Mouse (Mus musculus): ENCODE measurements around the gene Pgm3. TPM values are rescaled to one million over a fixed set of nuclear protein-coding genes. Genes with fewer than 3 reads are reported as not detected.
A peak's percentile ranks its signal among the peaks of the same experiment; 100 is the strongest.

Gene Pgm3
- total and polyA plus RNA-seq, 3 experiments, result 3.2 to 6.5 (median 6.2) TPM

- H3K4me1 ChIP-seq (ENCODE audit: control insufficient read depth, insufficient read depth, low read length), result no peaks in the 10 kb centered on the region
- H3K36me3 ChIP-seq (ENCODE audit: control insufficient read depth, insufficient read depth, low read length), result no peaks in the 10 kb centered on the region
- no peaks in the 10 kb centered on the region for H3K27me3 ChIP-seq (ENCODE audit: control insufficient read depth, insufficient read depth, low read length)
- H3K9ac ChIP-seq (ENCODE audit: low read depth, low read length), result no peak overlapping the region
- H3K27ac ChIP-seq, result no peak overlapping the region
- TF ChIP-seq POLR2A (IDR thresholded peaks at IDR 0.05; ENCODE audit: insufficient read depth, low read depth, low read length) (no peak), CTCF (IDR thresholded peaks at IDR 0.05) (no peak), EP300 (IDR thresholded peaks at IDR 0.05; ENCODE audit: insufficient read depth, low read depth, low read length) (no peak)
- H3K4me3 ChIP-seq, result no peak overlapping the region
- H3K79me2 ChIP-seq (replicated peaks; ENCODE audit: control insufficient read depth, insufficient read depth, low read length), result no peaks in the 10 kb centered on the region
- no peak for DNase-seq
- WGBS, result 86% methylated on average over 11 of the region's 11 CpGs
- intact Hi-C loops (cut with DNase I), result no loop called here
These were observed 15.6 kb upstream of the Pgm3 start for GRCm38 (mm10) chr9:86587019-86587795.

GRCm38 (mm10) chr9:86583740-86584139 is 12.1 kb upstream of the Pgm3 start:
- H3K79me2 ChIP-seq (replicated peaks; ENCODE audit: control insufficient read depth, insufficient read depth, low read length), result no peaks in the 10 kb centered on the region
- peak; percentile 66 to 75 for DNase-seq
- no peaks in the 10 kb centered on the region for H3K4me1 ChIP-seq (ENCODE audit: control insufficient read depth, insufficient read depth, low read length)
- TF ChIP-seq EP300 (IDR thresholded peaks at IDR 0.05; ENCODE audit: insufficient read depth, low read depth, low read length) (0 out of 2 replicates have a peak, but pooled peaks have one; percentile 48), CTCF (IDR thresholded peaks at IDR 0.05) (peak; percentile 99), POLR2A (IDR thresholded peaks at IDR 0.05; ENCODE audit: insufficient read depth, low read depth, low read length) (no peak)
- WGBS, result 53% methylated on average over 3 of the region's 3 CpGs
- no peak overlapping the region for H3K27ac ChIP-seq
- no peak overlapping the region for H3K9ac ChIP-seq (ENCODE audit: low read depth, low read length)
- intact Hi-C loops (cut with DNase I), result no loop called here
- H3K27me3 ChIP-seq (ENCODE audit: control insufficient read depth, insufficient read depth, low read length), result no peaks in the 10 kb centered on the region
- no peak overlapping the region for H3K4me3 ChIP-seq
- no peaks in the 10 kb centered on the region for H3K36me3 ChIP-seq (ENCODE audit: control insufficient read depth, insufficient read depth, low read length)

- intact Hi-C loops (cut with DNase I), result loop anchor here (10.0 kb wide), 2 partner anchors 445 to 825 kb away; partner anchors contain the start of gene Cyb5r4
These were observed 8.0 kb upstream of the Pgm3 start for GRCm38 (mm10) chr9:86579657-86580056.

GRCm38 (mm10) chr9:86575178-86575577 is 3.5 kb upstream of the Pgm3 start:
- TF ChIP-seq EP300 (IDR thresholded peaks at IDR 0.05; ENCODE audit: insufficient read depth, low read depth, low read length), result no peak
- TF ChIP-seq POLR2A (IDR thresholded peaks at IDR 0.05; ENCODE audit: insufficient read depth, low read depth, low read length), result no peak
- TF ChIP-seq CTCF (IDR thresholded peaks at IDR 0.05), result no peak
- Histone ChIP-seq H3K4me3 (no peak overlapping the region), H3K9ac (ENCODE audit: low read depth, low read length) (no peak overlapping the region), H3K79me2 (replicated peaks; ENCODE audit: control insufficient read depth, insufficient read depth, low read length) (no peaks in the 10 kb centered on the region), H3K27ac (no peak overlapping the region), H3K27me3 (ENCODE audit: control insufficient read depth, insufficient read depth, low read length) (no peaks in the 10 kb centered on the region), H3K36me3 (ENCODE audit: control insufficient read depth, insufficient read depth, low read length) (no peaks in the 10 kb centered on the region), H3K4me1 (ENCODE audit: control insufficient read depth, insufficient read depth, low read length) (peaks cover 4% of the 10 kb centered on the region)
- WGBS, result 90% methylated on average over 6 of the region's 6 CpGs
- DNase-seq, result no peak
- intact Hi-C loops (cut with DNase I), result loop anchor here (10.0 kb wide), 2 partner anchors 450 to 820 kb away; partner anchors contain the start of gene Cyb5r4

More at GRCm38 (mm10) chr9:86579657-86580056, 8.0 kb upstream of the Pgm3 start:
- TF ChIP-seq EP300 (IDR thresholded peaks at IDR 0.05; ENCODE audit: insufficient read depth, low read depth, low read length) (no peak), POLR2A (IDR thresholded peaks at IDR 0.05; ENCODE audit: insufficient read depth, low read depth, low read length) (no peak), CTCF (IDR thresholded peaks at IDR 0.05) (no peak)
- H3K4me3 ChIP-seq, result no peak overlapping the region
- H3K27ac ChIP-seq, result no peak overlapping the region
- no peaks in the 10 kb centered on the region for H3K4me1 ChIP-seq (ENCODE audit: control insufficient read depth, insufficient read depth, low read length)
- 51% methylated on average over 10 of the region's 10 CpGs for WGBS
- H3K9ac ChIP-seq (ENCODE audit: low read depth, low read length), result no peak overlapping the region
- H3K27me3 ChIP-seq (ENCODE audit: control insufficient read depth, insufficient read depth, low read length), result no peaks in the 10 kb centered on the region
- DNase-seq, result no peak
- no peaks in the 10 kb centered on the region for H3K79me2 ChIP-seq (replicated peaks; ENCODE audit: control insufficient read depth, insufficient read depth, low read length)
- H3K36me3 ChIP-seq (ENCODE audit: control insufficient read depth, insufficient read depth, low read length), result no peaks in the 10 kb centered on the region

- H3K4me1 ChIP-seq (ENCODE audit: control insufficient read depth, insufficient read depth, low read length), result peaks cover 4% of the 10 kb centered on the region
- 59% methylated on average over 20 of the region's 20 CpGs for WGBS
- no peak overlapping the region for H3K9ac ChIP-seq (ENCODE audit: low read depth, low read length)
- no peaks in the 10 kb centered on the region for H3K27me3 ChIP-seq (ENCODE audit: control insufficient read depth, insufficient read depth, low read length)
- H3K27ac ChIP-seq, result no peak overlapping the region
- H3K4me3 ChIP-seq, result no peak overlapping the region
- TF ChIP-seq POLR2A (IDR thresholded peaks at IDR 0.05; ENCODE audit: insufficient read depth, low read depth, low read length) (no peak), EP300 (IDR thresholded peaks at IDR 0.05; ENCODE audit: insufficient read depth, low read depth, low read length) (no peak), CTCF (IDR thresholded peaks at IDR 0.05) (no peak)
- no peaks in the 10 kb centered on the region for H3K36me3 ChIP-seq (ENCODE audit: control insufficient read depth, insufficient read depth, low read length)
- no peak for DNase-seq
- intact Hi-C loops (cut with DNase I), result loop anchor here (10.0 kb wide), 2 partner anchors 451 to 819 kb away; partner anchors contain the start of gene Cyb5r4
- no peaks in the 10 kb centered on the region for H3K79me2 ChIP-seq (replicated peaks; ENCODE audit: control insufficient read depth, insufficient read depth, low read length)
These were observed 2.1 kb upstream of the Pgm3 start for GRCm38 (mm10) chr9:86573616-86574303.
